Mouse (Mus musculus) forebrain, embryonic 13.5 days (tissue): ENCODE data around the gene Gm11009. TPM values are rescaled to one million over a fixed set of nuclear protein-coding genes. Genes with fewer than 3 reads are reported as not detected.
"Not testable (repeated sequence)": the region's sequence is repeated elsewhere in the genome, so short reads cannot be mapped to it uniquely, and the experiment has no call there.

Source experiments
- ATAC-seq: fragments of 200-750 bp; cut with Nextera tagmentation; 2 replicates; pipeline ENCODE4 v1.8.0; 2017
- H3K27ac ChIP-seq: fragments of 300-500 bp; sonication (generic); 2 replicates; pipeline ENCODE4 v1.5.1; 2015; ENCODE audit warnings: inconsistent platforms, mild to moderate bottlenecking, moderate library complexity
- H3K27me3 ChIP-seq: fragments of 300-500 bp; sonication (generic); 2 replicates; pipeline ENCODE4 v1.6.1; 2015; ENCODE audit warnings: mild to moderate bottlenecking, inconsistent platforms
- H3K36me3 ChIP-seq: fragments of 300-500 bp; sonication (generic); 2 replicates; pipeline ENCODE4 v1.6.1; 2015; ENCODE audit warnings: mild to moderate bottlenecking, inconsistent platforms; ENCODE audit not compliant: poor library complexity, severe bottlenecking
- H3K4me1 ChIP-seq: fragments of 300-500 bp; sonication (generic); 2 replicates; pipeline ENCODE4 v1.6.1; 2015; ENCODE audit warnings: inconsistent platforms
- H3K4me2 ChIP-seq: fragments of 300-500 bp; sonication (generic); 2 replicates; pipeline ENCODE4 v1.6.1; 2015; ENCODE audit warnings: inconsistent platforms, mild to moderate bottlenecking, moderate library complexity
- H3K4me3 ChIP-seq: fragments of 300-500 bp; sonication (generic); 2 replicates; pipeline ENCODE4 v1.5.1; 2015; ENCODE audit warnings: mild to moderate bottlenecking, inconsistent platforms
- H3K9ac ChIP-seq: fragments of 300-500 bp; sonication (generic); 2 replicates; pipeline ENCODE4 v1.6.1; 2015; ENCODE audit warnings: mild to moderate bottlenecking, inconsistent platforms
- H3K9me3 ChIP-seq: fragments of 300-500 bp; sonication (generic); replicated peaks from 2 replicates; pipeline ENCODE4 v1.6.1; 2016; ENCODE audit warnings: inconsistent platforms
- WGBS: fragments of 180-500 bp; shearing (Covaris S2); methylation state at CpG from one replicate; pipeline ENCODE4 v1.1.7; 2015; 5-methylcytosine and 5-hydroxymethylcytosine counted together
- polyA plus RNA-seq: library from polyadenylated mRNA; unstranded; fragments of >200 nt; fragmentation: Nextera tagmentation; extraction: Ambion mirVana; gene quantifications from 2 replicates; pipeline ENCODE4 v1.2.1, GENCODE M21; 2015

Gene Gm11009
- not detected in 2 replicates for polyA plus RNA-seq

- H3K9me3 ChIP-seq, H3K4me3 ChIP-seq, H3K4me1 ChIP-seq, H3K4me2 ChIP-seq, H3K27ac ChIP-seq, H3K27me3 ChIP-seq, H3K9ac ChIP-seq, H3K36me3 ChIP-seq, ATAC-seq: not testable (repeated sequence)
- WGBS: no CpG with 5 or more reads among the region's 2 CpGs
These were observed at the start of gene Gm11009 for GRCm38 (mm10) chr2:176319394-176319793. Gene Gm11009 (minus strand): TSS chr2:176319494.

Other genes starting within 250 kb of the Gm11009 start
- gene Gm2004, start 169.7 kb downstream of the Gm11009 start, polyA plus RNA-seq: 0.71 and 1.5 TPM in 2 replicates
- 5.4 and 8.9 TPM in 2 replicates for gene 2210418O10Rik, start 92.9 kb downstream of the Gm11009 start, polyA plus RNA-seq
- gene Gm14435, start 104.1 kb upstream of the Gm11009 start, polyA plus RNA-seq: 10.6 and 12.8 TPM in 2 replicates
- 14.0 and 17.9 TPM in 2 replicates for gene Gm14434, start 167.3 kb upstream of the Gm11009 start, polyA plus RNA-seq
- gene Zfp967, start 201.6 kb upstream of the Gm11009 start, polyA plus RNA-seq: not detected in 2 replicates